Mouse (Mus musculus) forebrain, postnatal 0 days (tissue): ENCODE data around the gene Dapk3. TPM values are rescaled to one million over a fixed set of nuclear protein-coding genes. Genes with fewer than 3 reads are reported as not detected.
A peak's percentile ranks its signal among the peaks of the same experiment; 100 is the strongest.

Source experiments
- ATAC-seq: fragments of 200-750 bp; cut with Nextera tagmentation; 2 replicates; pipeline ENCODE4 v1.8.0; 2017; ENCODE audit warnings: mild to moderate bottlenecking, moderate library complexity
- DNase-seq: peaks from one replicate; pipeline ENCODE4 v3.0.0-alpha.2; 2015
- H3K27ac ChIP-seq: fragments of 300-500 bp; sonication (generic); 2 replicates; pipeline ENCODE4 v1.5.1; 2014; ENCODE audit warnings: low read depth, mild to moderate bottlenecking, antibody characterized with exemption, low read length, moderate library complexity, mixed read lengths
- H3K27me3 ChIP-seq: fragments of 300-500 bp; sonication (generic); 2 replicates; pipeline ENCODE4 v1.6.1; 2014; ENCODE audit warnings: mild to moderate bottlenecking, low read length, mixed read lengths; ENCODE audit not compliant: insufficient read depth
- H3K36me3 ChIP-seq: fragments of 300-500 bp; sonication (generic); 2 replicates; pipeline ENCODE4 v1.6.1; 2014; ENCODE audit warnings: mild to moderate bottlenecking, moderate library complexity; ENCODE audit not compliant: insufficient read depth
- H3K4me1 ChIP-seq: fragments of 300-500 bp; sonication (generic); 2 replicates; pipeline ENCODE4 v1.6.1; 2014; ENCODE audit warnings: antibody characterized with exemption; ENCODE audit not compliant: insufficient read depth
- H3K4me2 ChIP-seq: fragments of 300-500 bp; sonication (generic); 2 replicates; pipeline ENCODE4 v1.6.1; 2014; ENCODE audit warnings: low read depth, mild to moderate bottlenecking, moderate library complexity
- H3K4me3 ChIP-seq: fragments of 300-500 bp; sonication (generic); 2 replicates; pipeline ENCODE4 v1.5.1; 2014; ENCODE audit warnings: low read depth, low read length, mixed read lengths
- H3K9ac ChIP-seq: fragments of 300-500 bp; sonication (generic); 2 replicates; pipeline ENCODE4 v1.6.1; 2014; ENCODE audit warnings: mild to moderate bottlenecking
- H3K9me3 ChIP-seq: fragments of 300-500 bp; sonication (generic); 2 replicates; pipeline ENCODE4 v1.6.1; 2016; ENCODE audit warnings: low read length
- CTCF ChIP-seq: sonication (generic); IDR thresholded peaks from 2 replicates; pipeline ENCODE4 v1.5.1; 2016; ENCODE audit warnings: antibody characterized with exemption, control low read depth, low read depth
- WGBS: fragments of 180-500 bp; shearing (Covaris S2); extraction: QIAGEN DNeasy Blood & Tissue Kit; methylation state at CpG from one replicate; pipeline ENCODE4 v1.1.7; 2014; 5-methylcytosine and 5-hydroxymethylcytosine counted together
- polyA plus RNA-seq: library from polyadenylated mRNA; unstranded; fragments of >200 nt; fragmentation: Nextera tagmentation; extraction: Ambion mirVana; gene quantifications from 2 replicates; pipeline ENCODE4 v1.2.1, GENCODE M21; 2015
- total RNA-seq: library from RNA; depleted of rRNA; stranded (reverse); fragments of >200 nt; gene quantifications from 2 replicates; pipeline ENCODE4 v1.2.3, GENCODE M21; 2014

The Dapk3 gene
- total and polyA plus RNA-seq, 2 experiments from 2014 or later: 58.1 to 64.6 TPM

DNA sequence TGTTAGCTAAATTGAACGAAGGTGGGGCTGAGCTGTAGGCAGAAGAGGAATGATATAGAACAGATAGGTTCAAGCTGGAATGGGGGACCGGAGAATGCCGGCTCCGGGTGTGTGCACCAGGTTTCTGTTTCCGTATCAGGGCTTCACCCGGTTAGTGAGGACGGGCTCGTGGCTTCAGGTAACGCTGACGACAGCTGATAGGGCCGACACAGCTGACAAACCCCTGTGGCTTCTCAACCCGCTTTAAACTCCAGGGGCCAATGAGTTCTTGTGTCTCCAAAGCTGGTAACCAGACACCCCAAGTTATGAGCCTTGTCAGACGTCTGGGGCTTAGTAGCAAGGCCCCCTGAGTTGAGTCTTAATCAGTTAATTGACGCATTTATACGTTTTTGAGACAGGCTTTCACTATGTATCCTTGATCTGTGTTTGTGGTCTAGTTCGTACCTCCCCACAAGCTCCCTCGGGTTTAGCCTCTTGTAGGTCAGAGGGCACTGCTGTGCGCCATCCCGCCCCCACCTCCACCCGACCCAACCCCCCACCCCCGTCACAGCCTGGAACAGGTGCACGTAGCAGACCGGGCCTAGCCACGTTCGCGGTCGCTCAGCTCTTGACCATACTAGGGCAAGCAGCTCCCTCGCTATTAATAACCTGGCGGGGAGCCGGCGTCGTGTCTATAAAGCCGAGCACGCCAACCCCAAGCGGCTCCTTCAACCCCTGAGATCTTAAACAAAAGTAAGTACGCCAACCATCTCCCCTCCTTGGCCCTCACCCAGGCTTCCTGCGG, 11.4 kb downstream of the Dapk3 start:
- no peak overlapping the region for H3K4me2 ChIP-seq
- H3K36me3 ChIP-seq: peaks cover 13% of the 10 kb centered on the region; the same call in 1 of the 2 replicates
- 13% methylated on average over 37 of the region's 37 CpGs for WGBS
- no peak for ATAC-seq
- H3K27ac ChIP-seq: no peak overlapping the region
- no peak overlapping the region for H3K9ac ChIP-seq
- DNase-seq: no peak
- no peaks in the 10 kb centered on the region for H3K9me3 ChIP-seq
- H3K4me3 ChIP-seq: no peak overlapping the region
- peaks cover 16% of the 10 kb centered on the region; the same call in 1 of the 2 replicates for H3K27me3 ChIP-seq
- TF ChIP-seq CTCF: no peak
- peaks cover 11% of the 10 kb centered on the region for H3K4me1 ChIP-seq

DNA sequence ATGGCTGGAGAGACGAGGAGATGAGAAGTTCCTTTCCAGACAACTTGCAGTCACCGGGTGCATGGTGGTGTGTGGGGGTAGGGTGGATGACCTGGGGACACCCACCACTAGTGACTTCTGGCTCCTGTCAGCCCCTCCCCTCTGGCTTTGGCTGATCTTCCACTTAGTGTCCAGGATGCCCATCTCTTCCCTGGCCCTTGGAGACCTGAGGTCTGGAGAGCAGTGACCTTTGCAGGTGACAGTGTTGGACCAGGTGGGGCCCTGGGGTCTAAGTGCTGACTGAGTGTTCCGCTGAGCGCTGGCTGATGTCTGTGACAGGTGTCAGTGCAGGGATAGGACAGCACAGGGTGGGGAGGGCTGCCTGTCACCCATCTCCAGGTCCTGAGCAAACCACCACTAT, 12.5 kb downstream of the Dapk3 start:
- H3K4me3 ChIP-seq: no peak overlapping the region
- no peak for DNase-seq
- 66% methylated on average over 4 of the region's 4 CpGs for WGBS
- no peak for ATAC-seq
- H3K4me2 ChIP-seq: no peak overlapping the region
- peaks cover 11% of the 10 kb centered on the region for H3K4me1 ChIP-seq
- peaks cover 16% of the 10 kb centered on the region; the same call in 1 of the 2 replicates for H3K27me3 ChIP-seq
- peaks cover 8% of the 10 kb centered on the region; the same call in 1 of the 2 replicates for H3K36me3 ChIP-seq
- no peaks in the 10 kb centered on the region for H3K9me3 ChIP-seq
- H3K27ac ChIP-seq: no peak overlapping the region
- TF ChIP-seq CTCF: no peak
- no peak overlapping the region for H3K9ac ChIP-seq

DNA sequence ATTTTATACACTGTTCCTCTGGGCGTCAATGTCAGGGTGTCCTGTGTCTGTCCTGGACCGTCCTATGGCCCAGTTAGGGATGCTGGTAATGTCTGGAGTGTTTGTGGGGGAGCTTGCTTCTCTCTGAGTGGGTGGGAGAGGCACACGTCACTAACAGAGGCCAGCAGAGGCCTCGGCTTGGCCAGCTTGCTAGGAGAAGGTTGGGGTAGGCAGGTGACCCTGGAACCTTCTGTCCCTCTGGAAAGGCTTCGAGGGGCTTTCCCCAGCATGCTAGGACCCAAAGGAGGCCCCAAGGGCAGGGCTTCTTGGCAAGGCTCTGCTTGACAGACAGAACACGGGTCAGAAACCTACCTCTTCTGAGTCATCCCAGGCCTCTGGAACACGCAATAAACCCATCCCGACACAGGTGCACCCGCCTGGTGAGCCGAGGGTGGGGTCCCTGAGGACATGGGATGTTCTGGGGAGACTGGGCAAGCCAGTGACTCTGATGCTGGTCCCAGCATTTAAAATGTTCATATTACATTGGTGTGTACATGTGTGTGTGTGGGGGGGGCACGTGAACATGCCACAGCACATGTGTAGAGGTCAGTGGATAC, 13.8 kb downstream of the Dapk3 start:
- no peak overlapping the region for H3K4me2 ChIP-seq
- no peaks in the 10 kb centered on the region for H3K36me3 ChIP-seq
- no peak for DNase-seq
- no peak overlapping the region for H3K4me3 ChIP-seq
- no peak for TF ChIP-seq CTCF
- no peak for ATAC-seq
- 67% methylated on average over 11 of the region's 11 CpGs for WGBS
- peaks cover 16% of the 10 kb centered on the region; the same call in 1 of the 2 replicates for H3K27me3 ChIP-seq
- H3K27ac ChIP-seq: no peak overlapping the region
- H3K9me3 ChIP-seq: no peaks in the 10 kb centered on the region
- H3K9ac ChIP-seq: no peak overlapping the region
- peaks cover 11% of the 10 kb centered on the region for H3K4me1 ChIP-seq

DNA sequence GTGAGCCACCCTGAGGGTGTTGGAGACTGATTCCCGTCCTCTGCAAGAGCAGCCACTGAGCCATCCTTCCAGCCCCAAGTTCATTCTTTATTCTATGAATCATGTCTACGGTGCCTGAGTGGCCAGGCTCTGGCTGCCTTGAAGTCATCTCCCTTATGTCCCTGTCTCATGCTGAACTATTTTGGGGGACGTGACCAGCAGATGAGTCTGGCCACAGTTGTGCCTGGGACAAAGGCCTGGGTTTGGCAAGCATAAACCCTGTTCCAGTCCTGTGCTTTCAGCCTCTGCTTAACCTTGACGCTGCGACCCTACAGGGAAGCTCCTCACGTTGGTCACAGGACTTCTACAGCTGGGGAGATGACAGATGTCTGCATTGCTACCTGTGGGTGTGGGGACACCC, 14.5 kb downstream of the Dapk3 start:
- Histone ChIP-seq H3K4me2 (no peak overlapping the region), H3K27me3 (peaks cover 16% of the 10 kb centered on the region; the same call in 1 of the 2 replicates), H3K9ac (no peak overlapping the region), H3K4me3 (no peak overlapping the region), H3K9me3 (no peaks in the 10 kb centered on the region), H3K36me3 (no peaks in the 10 kb centered on the region), H3K27ac (no peak overlapping the region), H3K4me1 (peaks cover 6% of the 10 kb centered on the region; the same call in 1 of the 2 replicates)
- DNase-seq: no peak
- WGBS: 52% methylated on average over 6 of the region's 6 CpGs
- no peak for TF ChIP-seq CTCF
- ATAC-seq: no peak

DNA sequence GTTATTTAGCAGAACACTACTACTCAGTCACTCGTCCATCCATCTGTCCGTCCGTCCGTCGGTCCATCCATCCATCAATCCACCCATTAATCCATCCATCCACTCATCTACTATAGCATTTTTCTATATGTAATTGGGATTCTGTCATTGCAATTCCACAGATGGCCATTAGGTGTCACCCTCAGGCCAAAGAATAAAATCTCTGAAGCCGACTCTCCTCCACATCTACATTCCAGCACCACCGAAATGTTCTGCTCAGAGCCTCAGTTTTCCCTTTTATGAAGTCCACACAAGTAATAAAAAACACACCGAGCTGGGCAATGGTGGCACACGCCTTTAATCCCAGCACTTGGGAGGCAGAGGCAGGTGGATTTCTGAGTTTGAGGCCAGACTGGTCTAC, 15.4 kb downstream of the Dapk3 start:
- ATAC-seq: no peak
- WGBS: 1% methylated on average over 9 of the region's 9 CpGs

DNA sequence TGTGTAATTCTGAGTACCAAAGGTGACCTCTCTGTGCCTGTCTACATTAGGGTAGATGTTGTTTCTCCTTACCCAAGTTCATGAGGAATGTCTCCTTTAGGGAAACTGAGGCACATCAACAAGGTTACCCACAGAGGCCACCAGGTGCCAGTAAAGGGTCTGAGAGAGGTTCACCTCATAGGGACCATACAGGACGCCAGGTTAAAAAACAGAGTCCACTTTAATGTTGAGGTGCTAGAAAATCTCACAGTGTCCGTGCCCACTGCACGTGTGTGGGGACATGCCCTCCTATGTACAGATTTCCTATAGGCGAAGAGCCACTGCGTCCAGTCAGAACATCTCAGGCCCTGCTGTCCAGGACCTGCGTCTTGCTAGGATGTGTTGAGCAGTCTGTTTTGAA, 16.2 kb downstream of the Dapk3 start:
- DNase-seq (no peak), ATAC-seq (no peak)
- no peak for TF ChIP-seq CTCF
- no peak overlapping the region for H3K4me3 ChIP-seq
- no peaks in the 10 kb centered on the region for H3K9me3 ChIP-seq
- 85% methylated on average over 6 of the region's 6 CpGs for WGBS
- H3K4me2 ChIP-seq: no peak overlapping the region
- no peak overlapping the region for H3K9ac ChIP-seq
- no peaks in the 10 kb centered on the region for H3K36me3 ChIP-seq
- H3K4me1 ChIP-seq: no peaks in the 10 kb centered on the region
- H3K27ac ChIP-seq: no peak overlapping the region
- peaks cover 15% of the 10 kb centered on the region; the same call in 1 of the 2 replicates for H3K27me3 ChIP-seq

More for the DNA sequence above, 15.4 kb downstream of the Dapk3 start:
- no peaks in the 10 kb centered on the region for H3K9me3 ChIP-seq
- peak; percentile 88 for DNase-seq
- H3K4me3 ChIP-seq: no peak overlapping the region
- no peak overlapping the region for H3K27ac ChIP-seq
- no peak overlapping the region for H3K9ac ChIP-seq
- TF ChIP-seq CTCF: peak; percentile 84
- peaks cover 16% of the 10 kb centered on the region; the same call in 1 of the 2 replicates for H3K27me3 ChIP-seq
- H3K4me2 ChIP-seq: no peak overlapping the region
- no peaks in the 10 kb centered on the region for H3K36me3 ChIP-seq
- H3K4me1 ChIP-seq: peaks cover 2% of the 10 kb centered on the region; the same call in 1 of the 2 replicates

DNA sequence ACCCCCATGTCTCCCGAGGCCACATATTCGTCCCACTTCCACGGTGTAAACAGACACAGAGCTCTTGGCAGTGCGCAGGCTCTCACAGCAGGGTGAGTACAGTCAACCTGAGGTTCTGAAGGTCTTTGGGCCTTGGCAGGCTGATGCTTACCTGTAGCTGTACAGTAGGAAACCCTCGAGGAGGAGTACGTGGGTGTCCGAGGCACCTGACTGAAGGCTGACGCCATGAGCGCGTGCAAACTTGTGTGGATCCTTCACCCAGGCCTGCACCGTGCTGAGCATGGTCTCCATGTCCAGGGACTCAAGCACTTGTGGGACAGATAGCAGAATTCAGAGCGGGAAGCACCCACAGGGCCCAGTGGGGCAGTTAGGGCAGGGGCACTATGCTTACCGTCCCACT, 17.3 kb downstream of the Dapk3 start:
- TF ChIP-seq CTCF: no peak
- no peak overlapping the region for H3K4me3 ChIP-seq
- no peaks in the 10 kb centered on the region for H3K4me1 ChIP-seq
- H3K27ac ChIP-seq: no peak overlapping the region
- no peak overlapping the region for H3K4me2 ChIP-seq
- peaks cover 6% of the 10 kb centered on the region; the same call in 1 of the 2 replicates for H3K27me3 ChIP-seq
- WGBS: 85% methylated on average over 13 of the region's 13 CpGs
- no peaks in the 10 kb centered on the region for H3K9me3 ChIP-seq
- ATAC-seq (no peak), DNase-seq (no peak)
- peaks cover 8% of the 10 kb centered on the region for H3K36me3 ChIP-seq
- no peak overlapping the region for H3K9ac ChIP-seq
